Mouse (Mus musculus): ENCODE results near the gene Nxf7. TPM values are rescaled to one million over a fixed set of nuclear protein-coding genes. Genes with fewer than 3 reads are reported as not detected.
"Not testable (repeated sequence)": the region's sequence is repeated elsewhere in the genome, so short reads cannot be mapped to it uniquely, and the experiment has no call there.

The Nxf7 gene
- 0.10 TPM in 1 of 2 replicates, not detected in the other for polyA plus RNA-seq (2016; fragmentation: Nextera tagmentation; extraction: Ambion mirVana)

GRCm38 (mm10) chrX:135598677-135599076, at the start of gene Nxf7:
Nxf7 (minus strand) TSS chrX:135598777.
- DNase-seq (ENCODE audit: low spot score): no peak
- no peaks in the 10 kb centered on the region for H3K4me1 ChIP-seq
- H3K27ac ChIP-seq (replicated peaks): no peak within 1 kb of the TSS
- WGBS: 89% methylated on average over 2 of the region's 2 CpGs
- peaks cover 8% of the 10 kb centered on the region for H3K9me3 ChIP-seq
- H3K27me3 ChIP-seq (replicated peaks; ENCODE audit: low read depth, poor library complexity, severe bottlenecking): peaks cover 4% of the 10 kb centered on the region; the same call in 1 of the 2 replicates
- no peak within 1 kb of the TSS for H3K4me3 ChIP-seq
- no peaks in the 10 kb centered on the region for H3K36me3 ChIP-seq (replicated peaks)

GRCm38 (mm10) chrX:135627605-135628004, 29.0 kb upstream of the Nxf7 start, which contains the start of gene Prame:
Prame (minus strand) TSS chrX:135627705.
- Histone ChIP-seq H3K9me3 (no peaks in the 10 kb centered on the region), H3K4me1 (no peaks in the 10 kb centered on the region), H3K27me3 (replicated peaks; ENCODE audit: low read depth, poor library complexity, severe bottlenecking) (no peaks in the 10 kb centered on the region; the same call in 1 of the 2 replicates), H3K36me3 (replicated peaks) (no peaks in the 10 kb centered on the region), H3K4me3 (no peak within 1 kb of the TSS), H3K27ac (replicated peaks) (no peak within 1 kb of the TSS)
- 94% methylated on average over 11 of the region's 11 CpGs for WGBS
- no peak for DNase-seq (ENCODE audit: low spot score)

- not testable (repeated sequence) for H3K36me3 ChIP-seq (replicated peaks); H3K27me3 ChIP-seq (replicated peaks; ENCODE audit: low read depth, poor library complexity, severe bottlenecking); H3K4me1 ChIP-seq; H3K4me3 ChIP-seq; H3K27ac ChIP-seq (replicated peaks); H3K9me3 ChIP-seq
- 68% methylated on average over 3 of the region's 3 CpGs for WGBS
- DNase-seq (ENCODE audit: low spot score): peak; percentile 15
Measured at GRCm38 (mm10) chrX:135601298-135602029, 2.9 kb upstream of the Nxf7 start.

- peaks cover 8% of the 10 kb centered on the region for H3K9me3 ChIP-seq
- H3K36me3 ChIP-seq (replicated peaks): no peaks in the 10 kb centered on the region
- H3K27ac ChIP-seq (replicated peaks): no peak overlapping the region
- 86% methylated on average over 13 of the region's 13 CpGs for WGBS
- H3K4me1 ChIP-seq: no peaks in the 10 kb centered on the region
- DNase-seq (ENCODE audit: low spot score): no peak
- no peak overlapping the region for H3K4me3 ChIP-seq
- H3K27me3 ChIP-seq (replicated peaks; ENCODE audit: low read depth, poor library complexity, severe bottlenecking): peaks cover 4% of the 10 kb centered on the region; the same call in 1 of the 2 replicates
Measured at GRCm38 (mm10) chrX:135598096-135598495, 481 bp downstream of the Nxf7 start.

GRCm38 (mm10) chrX:135576412-135576811, 22.2 kb downstream of the Nxf7 start:
- DNase-seq (ENCODE audit: low spot score): no peak
- Histone ChIP-seq H3K27me3 (replicated peaks; ENCODE audit: low read depth, poor library complexity, severe bottlenecking) (peaks cover 27% of the 10 kb centered on the region), H3K4me3 (no peak overlapping the region), H3K36me3 (replicated peaks) (no peaks in the 10 kb centered on the region), H3K27ac (replicated peaks) (no peak overlapping the region), H3K9me3 (no peaks in the 10 kb centered on the region), H3K4me1 (no peaks in the 10 kb centered on the region)
- WGBS: 94% methylated on average over 1 of the region's 1 CpGs

GRCm38 (mm10) chrX:135574958-135575628, 23.5 kb downstream of the Nxf7 start:
- not testable (repeated sequence) for H3K9me3 ChIP-seq; H3K4me1 ChIP-seq; H3K4me3 ChIP-seq; H3K36me3 ChIP-seq (replicated peaks); DNase-seq (ENCODE audit: low spot score); H3K27ac ChIP-seq (replicated peaks)
- H3K27me3 ChIP-seq (replicated peaks; ENCODE audit: low read depth, poor library complexity, severe bottlenecking): peaks cover 25% of the 10 kb centered on the region
- WGBS: 71% methylated on average over 9 of the region's 9 CpGs

GRCm38 (mm10) chrX:135574261-135574957, 24.2 kb downstream of the Nxf7 start:
- WGBS: 18% methylated on average over 8 of the region's 8 CpGs
- H3K4me1 ChIP-seq; H3K27ac ChIP-seq (replicated peaks); H3K4me3 ChIP-seq; H3K9me3 ChIP-seq; H3K36me3 ChIP-seq (replicated peaks): not testable (repeated sequence)
- DNase-seq (ENCODE audit: low spot score): peak; percentile 54
- H3K27me3 ChIP-seq (replicated peaks; ENCODE audit: low read depth, poor library complexity, severe bottlenecking): peaks cover 20% of the 10 kb centered on the region

GRCm38 (mm10) chrX:135569467-135569866, 29.1 kb downstream of the Nxf7 start:
- DNase-seq (ENCODE audit: low spot score): peak; percentile 59
- H3K27me3 ChIP-seq (replicated peaks; ENCODE audit: low read depth, poor library complexity, severe bottlenecking): peaks cover 12% of the 10 kb centered on the region; the same call in 1 of the 2 replicates
- H3K27ac ChIP-seq (replicated peaks); H3K9me3 ChIP-seq; H3K4me3 ChIP-seq; H3K36me3 ChIP-seq (replicated peaks); H3K4me1 ChIP-seq: not testable (repeated sequence)
- WGBS: 34% methylated on average over 2 of the region's 2 CpGs

- not testable (repeated sequence) for H3K27me3 ChIP-seq (replicated peaks; ENCODE audit: low read depth, poor library complexity, severe bottlenecking); DNase-seq (ENCODE audit: low spot score); H3K27ac ChIP-seq (replicated peaks); H3K36me3 ChIP-seq (replicated peaks); H3K9me3 ChIP-seq; H3K4me1 ChIP-seq; H3K4me3 ChIP-seq
- 51% methylated on average over 4 of the region's 4 CpGs for WGBS
Measured at GRCm38 (mm10) chrX:135564934-135565333, 33.6 kb downstream of the Nxf7 start.

GRCm38 (mm10) chrX:135562841-135563240, 35.7 kb downstream of the Nxf7 start:
- Histone ChIP-seq H3K9me3 (no peaks in the 10 kb centered on the region), H3K27me3 (replicated peaks; ENCODE audit: low read depth, poor library complexity, severe bottlenecking) (0 out of 2 replicates have a peak, but pooled peaks cover 2% of the 10 kb centered on the region), H3K4me3 (no peak overlapping the region), H3K4me1 (no peaks in the 10 kb centered on the region), H3K27ac (replicated peaks) (no peak overlapping the region), H3K36me3 (replicated peaks) (no peaks in the 10 kb centered on the region)
- WGBS: 55% methylated on average over 2 of the region's 2 CpGs
- no peak for DNase-seq (ENCODE audit: low spot score)

- not testable (repeated sequence) for DNase-seq (ENCODE audit: low spot score); H3K36me3 ChIP-seq (replicated peaks); H3K4me1 ChIP-seq; H3K9me3 ChIP-seq; H3K4me3 ChIP-seq; H3K27ac ChIP-seq (replicated peaks); H3K27me3 ChIP-seq (replicated peaks; ENCODE audit: low read depth, poor library complexity, severe bottlenecking)
- WGBS: 46% methylated on average over 2 of the region's 2 CpGs
Measured at GRCm38 (mm10) chrX:135561693-135562092, 36.9 kb downstream of the Nxf7 start.

- DNase-seq (ENCODE audit: low spot score): peak; percentile 9
- H3K27ac ChIP-seq (replicated peaks); H3K36me3 ChIP-seq (replicated peaks); H3K27me3 ChIP-seq (replicated peaks; ENCODE audit: low read depth, poor library complexity, severe bottlenecking); H3K4me3 ChIP-seq; H3K9me3 ChIP-seq; H3K4me1 ChIP-seq: not testable (repeated sequence)
- WGBS: 32% methylated on average over 4 of the region's 4 CpGs
Measured at GRCm38 (mm10) chrX:135560933-135561332, 37.6 kb downstream of the Nxf7 start.
